Mouse (Mus musculus): ENCODE results near the gene Mmd2.

Mmd2 gene

GRCm38 (mm10) chr5:142608259-142608988 lies at the start of gene Mmd2:
TSS of gene Mmd2 (minus strand) at chr5:142608800.
- CTCF ChIA-PET, result no interaction called here

- CTCF ChIA-PET, result no interaction called here
Measured at GRCm38 (mm10) chr5:142652266-142652665, 43.7 kb upstream of the Mmd2 start.

GRCm38 (mm10) chr5:142650794-142651497 lies 42.3 kb upstream of the Mmd2 start:
- CTCF ChIA-PET, result interaction anchor here (0.6 kb wide), 1 partner anchor 343 kb away, joined by 3 read pairs; no protein-coding TSS in a partner anchor

GRCm38 (mm10) chr5:142650390-142650789 lies 41.8 kb upstream of the Mmd2 start:
- CTCF ChIA-PET, result interaction anchor here (0.6 kb wide), 1 partner anchor 342 kb away, joined by 3 read pairs; no protein-coding TSS in a partner anchor

- CTCF ChIA-PET, result interaction anchor here (0.5 kb wide), 1 partner anchor 93 kb away, joined by 6 read pairs; no protein-coding TSS in a partner anchor
Measured at GRCm38 (mm10) chr5:142649460-142650050, 41.0 kb upstream of the Mmd2 start.

- CTCF ChIA-PET, result no interaction called here
Measured at GRCm38 (mm10) chr5:142648162-142648561, 39.6 kb upstream of the Mmd2 start.

- CTCF ChIA-PET, result no interaction called here
Measured at GRCm38 (mm10) chr5:142641331-142642051, 32.9 kb upstream of the Mmd2 start.

GRCm38 (mm10) chr5:142640088-142640487 lies 31.5 kb upstream of the Mmd2 start:
- CTCF ChIA-PET, result interaction anchor here (0.5 kb wide), 1 partner anchor 391 kb away, joined by 3 read pairs; no protein-coding TSS in a partner anchor

GRCm38 (mm10) chr5:142637823-142638222 lies 29.2 kb upstream of the Mmd2 start:
- CTCF ChIA-PET, result no interaction called here

GRCm38 (mm10) chr5:142630224-142630623 lies 21.6 kb upstream of the Mmd2 start:
- CTCF ChIA-PET, result interaction anchor here (0.6 kb wide), 1 partner anchor 8 kb away, joined by 5 read pairs; no protein-coding TSS in a partner anchor

GRCm38 (mm10) chr5:142629663-142630025 lies 21.0 kb upstream of the Mmd2 start:
- CTCF ChIA-PET, result no interaction called here

GRCm38 (mm10) chr5:142628726-142629662 lies 20.4 kb upstream of the Mmd2 start:
- CTCF ChIA-PET, result no interaction called here

GRCm38 (mm10) chr5:142627398-142627797 lies 18.8 kb upstream of the Mmd2 start, which contains the start of gene Wipi2:
TSS of gene Wipi2 (plus strand) at chr5:142627698.
- CTCF ChIA-PET, result no interaction called here

GRCm38 (mm10) chr5:142623080-142623479 lies 14.5 kb upstream of the Mmd2 start:
- CTCF ChIA-PET, result interaction anchor here (0.6 kb wide), 1 partner anchor 149 kb away, joined by 4 read pairs; no protein-coding TSS in a partner anchor

- CTCF ChIA-PET, result interaction anchor here (0.6 kb wide), 1 partner anchor 8 kb away, joined by 5 read pairs; no protein-coding TSS in a partner anchor
Measured at GRCm38 (mm10) chr5:142622134-142622533, 13.5 kb upstream of the Mmd2 start.

- CTCF ChIA-PET, result no interaction called here
Measured at GRCm38 (mm10) chr5:142621421-142621820, 12.8 kb upstream of the Mmd2 start.

- CTCF ChIA-PET, result interaction anchor here (0.6 kb wide), 1 partner anchor 8 kb away, joined by 5 read pairs; no protein-coding TSS in a partner anchor
Measured at GRCm38 (mm10) chr5:142619866-142620265, 11.3 kb upstream of the Mmd2 start.

- CTCF ChIA-PET, result no interaction called here
Measured at GRCm38 (mm10) chr5:142616326-142616725, 7.7 kb upstream of the Mmd2 start.

GRCm38 (mm10) chr5:142615638-142616037 lies 7.0 kb upstream of the Mmd2 start:
- CTCF ChIA-PET, result interaction anchor here (0.7 kb wide), 1 partner anchor 1489 kb away, joined by 6 read pairs; no protein-coding TSS in a partner anchor

GRCm38 (mm10) chr5:142614513-142614912 lies 5.9 kb upstream of the Mmd2 start:
- CTCF ChIA-PET, result no interaction called here

Data from spleen, embryonic (tissue).